Mouse (Mus musculus): Measurements from ENCODE around the gene Rab27a. TPM values are rescaled to one million over a fixed set of nuclear protein-coding genes. Genes with fewer than 3 reads are reported as not detected.

Gene Rab27a
- total and polyA plus RNA-seq, 3 experiments: 8.8 to 11.2 TPM; not detected in 1

GRCm38 (mm10) chr9:73019841-73020240, 24.8 kb upstream of the Rab27a start:
- Histone ChIP-seq H3K27ac (ENCODE audit: control insufficient read depth, low read depth, low read length) (no peak overlapping the region), H3K36me3 (ENCODE audit: control insufficient read depth in 1 of 2, insufficient read depth in 2 of 2, low read length in 2 of 2) (no peaks in the 10 kb centered on the region; a peak in 1 of 4 replicates), H3K4me3 (ENCODE audit: control insufficient read depth in 1 of 2, insufficient read depth in 1 of 2, low read depth in 2 of 2, low read length in 2 of 2) (no peak overlapping the region), H3K4me1 (ENCODE audit: control insufficient read depth in 1 of 2, insufficient read depth in 2 of 2, low read length in 2 of 2) (no peaks in the 10 kb centered on the region), H3K9me3 (replicated peaks; ENCODE audit: insufficient read depth, low read length) (no peaks in the 10 kb centered on the region), H3K79me2 (ENCODE audit: control insufficient read depth, insufficient read depth, low read length, poor library complexity) (no peaks in the 10 kb centered on the region), H3K9ac (ENCODE audit: control insufficient read depth, low read depth, low read length, poor library complexity, severe bottlenecking) (no peak overlapping the region), H3K27me3 (ENCODE audit: control insufficient read depth in 1 of 2, insufficient read depth in 2 of 2, low read length in 2 of 2) (no peaks in the 10 kb centered on the region)
- TF ChIP-seq MYB (IDR thresholded peaks at IDR 0.05; ENCODE audit: low read depth, low read length) (no peak), RCOR1 (IDR thresholded peaks at IDR 0.05; ENCODE audit: low read depth, low read length) (no peak), NELFE (IDR thresholded peaks at IDR 0.05; ENCODE audit: low read depth, low read length) (no peak), USF2 (IDR thresholded peaks at IDR 0.05; ENCODE audit: borderline replicate concordance in 1 of 2, insufficient read depth in 1 of 2, low read depth in 1 of 2, low read length in 2 of 2) (no peak), KAT2A (conservative IDR thresholded peaks at IDR 0.05; ENCODE audit: low read depth, low read length) (no peak), TCF12 (IDR thresholded peaks at IDR 0.05; ENCODE audit: low read depth, low read length) (no peak), TAL1 (IDR thresholded peaks at IDR 0.05; ENCODE audit: low read length) (no peak), ZC3H11A (IDR thresholded peaks at IDR 0.05; ENCODE audit: low read depth, low read length) (no peak), USF1 (IDR thresholded peaks at IDR 0.05; ENCODE audit: low read depth, low read length) (no peak), POLR2AphosphoS5 (IDR thresholded peaks at IDR 0.05; ENCODE audit: borderline replicate concordance, low read depth, low read length) (no peak), ZKSCAN1 (IDR thresholded peaks at IDR 0.05; ENCODE audit: low read depth, low read length) (no peak), HCFC1 (IDR thresholded peaks at IDR 0.05; ENCODE audit: low read depth, low read length) (no peak), MAX (IDR thresholded peaks at IDR 0.05; ENCODE audit: low read length) (no peak), TBP (IDR thresholded peaks at IDR 0.05; ENCODE audit: low read depth, low read length) (no peak), SIN3A (IDR thresholded peaks at IDR 0.05; ENCODE audit: low read length) (no peak), E2F4 (IDR thresholded peaks at IDR 0.05; ENCODE audit: borderline replicate concordance, low read depth, low read length) (no peak), EP300 (IDR thresholded peaks at IDR 0.05; ENCODE audit: low read depth in 1 of 2, low read length in 2 of 2) (no peak), MYC (IDR thresholded peaks at IDR 0.05; ENCODE audit: low read depth, low read length) (no peak), MAFK (IDR thresholded peaks at IDR 0.05; ENCODE audit: borderline replicate concordance, low read depth, low read length) (no peak), BHLHE40 (IDR thresholded peaks at IDR 0.05; ENCODE audit: borderline replicate concordance, low read depth, low read length) (no peak)
- no peak for DNase-seq (ENCODE audit: low read depth, low spot score)

DNA sequence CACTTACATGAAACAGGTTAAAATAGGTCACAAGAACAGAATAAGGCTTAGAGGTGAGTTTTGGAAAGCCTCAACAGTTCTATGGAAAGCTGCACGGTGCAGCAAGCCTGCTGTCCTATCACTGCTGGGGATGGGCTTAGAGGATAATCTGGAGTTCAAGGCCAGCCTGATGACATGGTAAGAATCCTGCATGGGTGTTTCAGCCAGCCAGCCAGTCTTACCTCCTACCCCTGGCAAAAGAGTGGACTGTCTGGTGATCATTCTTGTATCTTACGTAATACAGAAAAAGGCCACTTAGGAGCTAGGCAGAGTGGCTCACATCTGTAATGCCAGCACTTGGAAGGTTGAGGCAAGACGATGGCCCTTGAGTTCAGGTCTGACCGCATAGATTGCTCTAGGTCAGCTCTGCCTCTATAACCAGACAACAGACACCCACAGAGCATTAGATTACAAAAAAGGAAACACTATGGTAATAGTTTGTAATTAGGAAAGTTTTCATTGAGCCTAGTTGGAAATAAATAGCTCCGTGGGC, 24.0 kb upstream of the Rab27a start:
- TF ChIP-seq ELF1 (IDR thresholded peaks at IDR 0.05; ENCODE audit: low read depth, low read length) (no peak), E2F4 (IDR thresholded peaks at IDR 0.05; ENCODE audit: borderline replicate concordance, low read depth, low read length) (no peak), USF2 (IDR thresholded peaks at IDR 0.05; ENCODE audit: borderline replicate concordance in 1 of 2, insufficient read depth in 1 of 2, low read depth in 1 of 2, low read length in 2 of 2) (no peak), NELFE (IDR thresholded peaks at IDR 0.05; ENCODE audit: low read depth, low read length) (no peak), TCF12 (IDR thresholded peaks at IDR 0.05; ENCODE audit: low read depth, low read length) (no peak), CHD2 (IDR thresholded peaks at IDR 0.05; ENCODE audit: low read length) (no peak), UBTF (IDR thresholded peaks at IDR 0.05; ENCODE audit: borderline replicate concordance, insufficient read depth, low read depth, low read length) (no peak), EP300 (IDR thresholded peaks at IDR 0.05; ENCODE audit: low read depth in 1 of 2, low read length in 2 of 2) (no peak), KAT2A (conservative IDR thresholded peaks at IDR 0.05; ENCODE audit: low read depth, low read length) (no peak), CTCF (IDR thresholded peaks at IDR 0.05 in 2 of 3, conservative IDR thresholded peaks at IDR 0.05 in 1 of 3; ENCODE audit: control insufficient read depth in 1 of 3, insufficient read depth in 1 of 3, low read depth in 2 of 3, low read length in 3 of 3, poor library complexity in 1 of 3, severe bottlenecking in 1 of 3) (no peak), MEF2A (IDR thresholded peaks at IDR 0.05; ENCODE audit: extremely low read depth, insufficient replicate concordance, low read depth, low read length, poor library complexity, severe bottlenecking) (no peak), MAZ (IDR thresholded peaks at IDR 0.05; ENCODE audit: low read depth, low read length) (no peak), TBP (IDR thresholded peaks at IDR 0.05; ENCODE audit: low read depth, low read length) (no peak), USF1 (IDR thresholded peaks at IDR 0.05; ENCODE audit: low read depth, low read length) (no peak), GABPA (IDR thresholded peaks at IDR 0.05; ENCODE audit: low read depth, low read length) (no peak)
- no peak for DNase-seq (ENCODE audit: low read depth, low spot score)
- H3K4me1 ChIP-seq (ENCODE audit: control insufficient read depth in 1 of 2, insufficient read depth in 2 of 2, low read length in 2 of 2): no peaks in the 10 kb centered on the region
- no peaks in the 10 kb centered on the region for H3K27me3 ChIP-seq (ENCODE audit: control insufficient read depth in 1 of 2, insufficient read depth in 2 of 2, low read length in 2 of 2)
- no peaks in the 10 kb centered on the region for H3K9me3 ChIP-seq (replicated peaks; ENCODE audit: insufficient read depth, low read length)
- H3K4me3 ChIP-seq (ENCODE audit: control insufficient read depth in 1 of 2, insufficient read depth in 1 of 2, low read depth in 2 of 2, low read length in 2 of 2): no peak overlapping the region
- no peaks in the 10 kb centered on the region; a peak in 1 of 4 replicates for H3K36me3 ChIP-seq (ENCODE audit: control insufficient read depth in 1 of 2, insufficient read depth in 2 of 2, low read length in 2 of 2)
- no peaks in the 10 kb centered on the region for H3K79me2 ChIP-seq (ENCODE audit: control insufficient read depth, insufficient read depth, low read length, poor library complexity)
- no peak overlapping the region for H3K27ac ChIP-seq (ENCODE audit: control insufficient read depth, low read depth, low read length)
- H3K9ac ChIP-seq (ENCODE audit: control insufficient read depth, low read depth, low read length, poor library complexity, severe bottlenecking): no peak overlapping the region
